Mouse (Mus musculus) embryonic facial prominence, embryonic 13.5 days (tissue): ENCODE data around the gene Fam166b. TPM values are rescaled to one million over a fixed set of nuclear protein-coding genes. Genes with fewer than 3 reads are reported as not detected.

Source experiments
- ATAC-seq: fragments of 200-750 bp; cut with Nextera tagmentation; 2 replicates; pipeline ENCODE4 v1.8.0; 2017; ENCODE audit warnings: low read depth; ENCODE audit not compliant: insufficient number of reproducible peaks, insufficient read depth, low FRiP score, low TSS enrichment
- H3K27ac ChIP-seq: fragments of 300-500 bp; sonication (generic); 2 replicates; pipeline ENCODE4 v1.5.1; 2015; ENCODE audit warnings: moderate library complexity, mild to moderate bottlenecking, inconsistent platforms
- H3K27me3 ChIP-seq: fragments of 300-500 bp; sonication (generic); 2 replicates; pipeline ENCODE4 v1.6.1; 2015; ENCODE audit warnings: mild to moderate bottlenecking, inconsistent platforms
- H3K36me3 ChIP-seq: fragments of 300-500 bp; sonication (generic); 2 replicates; pipeline ENCODE4 v1.6.1; 2015; ENCODE audit warnings: mild to moderate bottlenecking, inconsistent platforms
- H3K4me1 ChIP-seq: fragments of 300-500 bp; sonication (generic); 2 replicates; pipeline ENCODE4 v1.6.1; 2015; ENCODE audit warnings: inconsistent platforms
- H3K4me2 ChIP-seq: fragments of 300-500 bp; sonication (generic); 2 replicates; pipeline ENCODE4 v1.6.1; 2015; ENCODE audit warnings: moderate library complexity, mild to moderate bottlenecking, inconsistent platforms
- H3K4me3 ChIP-seq: fragments of 300-500 bp; sonication (generic); 2 replicates; pipeline ENCODE4 v1.5.1; 2015; ENCODE audit warnings: mild to moderate bottlenecking, inconsistent platforms
- H3K9ac ChIP-seq: fragments of 300-500 bp; sonication (generic); 2 replicates; pipeline ENCODE4 v1.6.1; 2015; ENCODE audit warnings: mild to moderate bottlenecking, inconsistent platforms
- H3K9me3 ChIP-seq: fragments of 300-500 bp; sonication (generic); 2 replicates; pipeline ENCODE4 v1.6.1; 2016; ENCODE audit warnings: inconsistent platforms
- WGBS: fragments of 180-500 bp; shearing (Covaris S2); methylation state at CpG from one replicate; pipeline ENCODE4 v1.1.7; 2015; ENCODE audit warnings: mixed read lengths; 5-methylcytosine and 5-hydroxymethylcytosine counted together
- polyA plus RNA-seq: library from polyadenylated mRNA; unstranded; fragments of >200 nt; fragmentation: Nextera tagmentation; extraction: Ambion mirVana; gene quantifications from 2 replicates; pipeline ENCODE4 v1.2.1, GENCODE M21; 2015

Gene Fam166b
- polyA plus RNA-seq, 1 experiment from 2014 or later: 0.20 TPM

DNA sequence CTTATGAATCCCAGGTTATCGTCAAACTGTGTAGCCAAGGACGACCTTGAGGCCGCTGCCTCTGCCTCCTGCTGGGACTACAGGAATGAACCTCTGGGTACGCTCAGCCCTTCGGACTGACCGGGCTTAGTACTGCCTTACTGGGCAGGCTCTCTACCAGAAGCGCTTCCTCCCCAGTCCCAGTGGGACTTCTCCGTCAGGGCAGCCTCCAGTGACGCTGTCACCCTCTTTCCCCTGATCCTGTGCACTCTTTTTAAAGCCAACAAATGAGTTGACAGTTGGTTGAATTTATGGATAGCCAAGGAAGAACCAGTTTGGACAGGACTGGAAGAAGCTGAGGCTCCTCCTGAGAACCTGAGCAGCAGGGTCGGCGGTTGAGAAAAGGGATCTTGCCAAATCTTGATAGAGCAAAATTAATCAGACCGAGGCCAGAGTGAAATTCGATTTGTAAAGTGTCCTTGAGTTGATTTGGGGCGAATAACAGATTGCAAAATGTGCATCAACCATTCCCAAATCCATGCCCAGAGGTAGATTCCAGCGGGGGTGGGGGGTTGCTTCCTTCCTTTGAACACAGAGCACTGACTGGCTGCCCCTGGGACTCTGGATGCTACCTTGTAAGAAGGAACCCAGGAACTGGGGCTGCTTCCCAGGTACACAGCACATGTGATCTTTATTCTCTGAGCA is 9.8 kb downstream of the Fam166b start:
- 60% methylated on average over 15 of the region's 15 CpGs for WGBS
- Histone ChIP-seq H3K27me3 (peaks cover 8% of the 10 kb centered on the region), H3K36me3 (peaks cover 71% of the 10 kb centered on the region), H3K27ac (no peak overlapping the region), H3K9me3 (no peaks in the 10 kb centered on the region), H3K4me1 (peaks cover 10% of the 10 kb centered on the region), H3K4me2 (no peak overlapping the region), H3K9ac (no peak overlapping the region), H3K4me3 (no peak overlapping the region)
- ATAC-seq: no peak

DNA sequence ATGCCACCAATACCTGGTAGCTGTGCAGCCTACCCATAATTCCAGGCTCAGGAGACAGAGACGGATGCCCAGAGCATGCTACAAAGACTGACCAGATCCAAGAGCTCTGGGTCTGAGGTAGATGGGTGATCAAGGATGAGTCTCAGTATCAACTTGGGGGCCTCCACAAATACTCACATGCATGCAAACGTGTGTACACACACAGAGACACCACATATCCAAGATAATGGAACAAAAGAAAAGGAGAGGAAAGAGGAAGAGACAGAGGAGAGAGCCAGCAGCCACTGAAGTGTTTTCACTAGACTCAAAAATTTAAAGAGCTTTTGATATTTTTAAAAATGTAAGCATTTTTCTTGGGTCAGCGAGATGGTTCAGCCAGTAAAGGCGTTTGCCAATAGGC is 10.5 kb downstream of the Fam166b start:
- peaks cover under 1% of the 10 kb centered on the region; the same call in 1 of the 2 replicates for H3K27me3 ChIP-seq
- H3K36me3 ChIP-seq: peaks cover 65% of the 10 kb centered on the region
- no peaks in the 10 kb centered on the region for H3K9me3 ChIP-seq
- no peak for ATAC-seq
- H3K9ac ChIP-seq: no peak overlapping the region
- H3K4me3 ChIP-seq: no peak overlapping the region
- H3K4me1 ChIP-seq: peaks cover 10% of the 10 kb centered on the region
- WGBS: 62% methylated on average over 4 of the region's 4 CpGs
- no peak overlapping the region for H3K4me2 ChIP-seq
- no peak overlapping the region for H3K27ac ChIP-seq

DNA sequence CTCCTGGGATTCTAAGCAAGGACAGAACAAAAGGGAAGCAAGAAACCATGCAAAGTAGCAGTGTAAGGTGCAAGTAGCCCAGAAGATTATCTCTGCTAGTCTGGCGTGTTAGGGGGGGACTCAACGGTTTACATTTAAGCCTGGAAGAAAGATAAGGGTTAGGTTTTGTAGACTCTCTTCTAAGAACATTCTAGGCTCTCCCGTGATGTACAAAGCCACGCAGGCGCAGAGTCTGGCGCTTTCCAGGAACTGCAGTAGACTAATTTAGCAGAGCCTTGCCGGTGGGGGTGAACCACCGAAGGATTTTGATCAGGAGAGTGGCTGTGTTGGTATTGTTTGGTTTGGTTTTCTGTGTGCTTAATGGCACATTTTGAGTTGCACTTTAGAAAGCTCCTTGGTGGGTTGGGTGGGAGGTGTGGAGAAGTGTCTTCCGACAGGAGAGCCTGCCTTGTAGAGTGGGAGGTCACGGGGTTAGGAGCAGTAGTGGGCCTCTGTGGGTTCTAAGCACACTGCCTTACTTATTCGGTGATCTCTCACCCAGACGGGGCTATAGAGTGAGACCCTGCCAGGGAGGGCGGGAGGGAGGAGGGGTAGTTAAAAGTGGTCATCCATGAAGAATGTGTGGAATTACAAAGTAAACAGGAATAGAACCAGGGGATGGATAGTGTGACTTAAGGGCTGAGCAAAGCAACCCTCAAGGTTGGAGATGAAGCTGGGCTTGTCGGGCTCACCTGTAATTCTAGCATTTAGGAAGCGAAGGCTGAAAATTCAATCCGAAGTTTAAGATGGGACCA is 11.5 kb downstream of the Fam166b start:
- H3K4me2 ChIP-seq: no peak overlapping the region
- no peak for ATAC-seq
- no peaks in the 10 kb centered on the region for H3K9me3 ChIP-seq
- H3K36me3 ChIP-seq: peaks cover 58% of the 10 kb centered on the region
- no peak overlapping the region for H3K4me3 ChIP-seq
- no peak overlapping the region for H3K9ac ChIP-seq
- H3K27me3 ChIP-seq: no peaks in the 10 kb centered on the region
- H3K4me1 ChIP-seq: peaks cover 10% of the 10 kb centered on the region
- WGBS: 82% methylated on average over 16 of the region's 16 CpGs
- no peak overlapping the region for H3K27ac ChIP-seq

DNA sequence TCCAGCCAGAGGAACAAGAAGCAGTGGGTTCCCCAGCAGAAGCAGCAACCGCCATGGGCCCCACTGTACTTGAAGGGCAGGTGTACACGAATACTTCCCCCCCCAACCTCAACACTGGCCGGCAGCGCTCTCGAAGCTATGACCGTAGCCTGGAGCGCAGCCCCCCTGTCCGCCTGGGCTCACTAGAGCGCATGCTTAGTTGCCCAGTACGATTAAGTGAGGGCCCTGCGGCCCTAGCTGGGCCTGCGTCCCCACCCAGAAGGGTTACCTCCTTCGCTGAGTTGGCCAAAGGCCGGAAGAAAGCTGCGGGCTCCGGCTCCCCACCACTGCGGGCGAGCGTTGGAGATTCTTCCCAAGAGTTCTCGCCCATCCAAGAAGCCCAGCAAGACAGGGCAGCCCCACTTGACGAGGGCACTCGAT is 12.9 kb downstream of the Fam166b start:
- no peak overlapping the region for H3K27ac ChIP-seq
- no peak overlapping the region for H3K4me2 ChIP-seq
- no peak overlapping the region for H3K9ac ChIP-seq
- WGBS: 93% methylated on average over 22 of the region's 22 CpGs
- H3K9me3 ChIP-seq: no peaks in the 10 kb centered on the region
- ATAC-seq: no peak
- H3K4me3 ChIP-seq: no peak overlapping the region
- H3K27me3 ChIP-seq: no peaks in the 10 kb centered on the region
- peaks cover 44% of the 10 kb centered on the region for H3K36me3 ChIP-seq
- peaks cover 10% of the 10 kb centered on the region for H3K4me1 ChIP-seq

DNA sequence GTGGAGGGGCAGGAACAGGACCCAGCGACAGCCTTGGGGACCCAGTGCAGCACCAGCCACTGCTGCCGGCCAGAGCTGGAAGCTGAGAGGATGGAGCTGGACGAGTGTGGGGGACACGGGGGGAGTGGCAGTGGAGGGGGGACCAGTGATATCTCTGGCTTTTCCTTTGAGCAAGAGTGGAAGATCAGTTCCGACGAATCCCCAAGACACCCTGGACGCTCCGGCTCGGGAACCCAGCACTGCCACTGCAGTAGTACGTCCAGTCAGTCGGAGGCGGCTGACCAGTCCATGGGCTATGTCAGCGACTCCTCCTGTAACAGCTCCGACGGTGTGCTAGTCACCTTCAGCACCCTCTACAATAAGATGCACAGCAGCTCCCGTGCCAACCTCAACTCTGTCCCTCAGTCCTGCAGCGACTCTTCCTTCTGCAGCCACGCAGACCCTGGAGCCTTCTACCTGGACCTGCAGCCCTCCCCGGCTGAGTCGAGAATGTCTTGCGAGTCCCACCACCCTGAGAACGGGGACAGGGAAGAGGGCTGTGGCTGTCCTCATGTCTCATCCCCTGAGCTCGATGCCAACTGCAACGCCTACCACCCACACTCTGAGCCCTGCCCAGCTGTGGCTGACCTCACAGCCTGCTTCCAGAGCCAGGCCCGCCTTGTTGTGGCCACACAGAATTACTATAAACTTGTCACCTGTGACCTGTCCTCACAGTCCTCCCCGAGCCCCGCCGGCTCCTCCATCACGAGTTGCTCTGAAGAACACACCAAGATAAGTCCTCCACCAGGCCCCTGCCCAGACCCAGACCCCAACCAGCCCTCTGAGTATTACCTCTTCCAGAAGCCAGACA is 13.5 kb downstream of the Fam166b start:
- WGBS: 93% methylated on average over 29 of the region's 29 CpGs
- ATAC-seq: no peak
- Histone ChIP-seq H3K36me3 (peaks cover 42% of the 10 kb centered on the region), H3K4me1 (peaks cover 10% of the 10 kb centered on the region), H3K4me2 (no peak overlapping the region), H3K9me3 (no peaks in the 10 kb centered on the region), H3K27ac (no peak overlapping the region), H3K27me3 (no peaks in the 10 kb centered on the region), H3K4me3 (no peak overlapping the region), H3K9ac (no peak overlapping the region)

GRCm38 (mm10) chr4:43414761-43415160 is 14.2 kb downstream of the Fam166b start:
- H3K4me3 ChIP-seq: no peak overlapping the region
- H3K36me3 ChIP-seq: peaks cover 42% of the 10 kb centered on the region
- H3K9ac ChIP-seq: no peak overlapping the region
- no peak for ATAC-seq
- no peak overlapping the region for H3K4me2 ChIP-seq
- no peaks in the 10 kb centered on the region for H3K27me3 ChIP-seq
- 88% methylated on average over 14 of the region's 14 CpGs for WGBS
- H3K27ac ChIP-seq: no peak overlapping the region
- peaks cover 5% of the 10 kb centered on the region; the same call in 1 of the 2 replicates for H3K4me1 ChIP-seq
- H3K9me3 ChIP-seq: no peaks in the 10 kb centered on the region

GRCm38 (mm10) chr4:43407071-43407920 is 21.6 kb downstream of the Fam166b start:
- H3K9ac ChIP-seq: peak overlapping the region; percentile 79
- H3K27ac ChIP-seq: peak overlapping the region; percentile 84
- H3K9me3 ChIP-seq: no peaks in the 10 kb centered on the region
- peak overlapping the region; percentile 74 for H3K4me2 ChIP-seq
- ATAC-seq: no peak
- peaks cover 34% of the 10 kb centered on the region for H3K4me1 ChIP-seq
- WGBS: 65% methylated on average over 12 of the region's 12 CpGs
- no peaks in the 10 kb centered on the region; the same call in 1 of the 2 replicates for H3K36me3 ChIP-seq
- H3K4me3 ChIP-seq: peak overlapping the region; percentile 59
- no peaks in the 10 kb centered on the region for H3K27me3 ChIP-seq

- under 1% methylated on average over 28 of the region's 28 CpGs for WGBS
- Histone ChIP-seq H3K4me1 (peaks cover 43% of the 10 kb centered on the region), H3K36me3 (no peaks in the 10 kb centered on the region; the same call in 1 of the 2 replicates), H3K9me3 (no peaks in the 10 kb centered on the region), H3K9ac (peak overlapping the region; percentile 79), H3K4me2 (peak overlapping the region; percentile 74), H3K4me3 (peak overlapping the region; percentile 59), H3K27ac (peak overlapping the region; percentile 84), H3K27me3 (no peaks in the 10 kb centered on the region)
- ATAC-seq: peak; percentile 90
Observed at GRCm38 (mm10) chr4:43406162-43406971, 22.6 kb downstream of the Fam166b start.

GRCm38 (mm10) chr4:43404697-43405096 is 24.2 kb downstream of the Fam166b start:
- no peak overlapping the region for H3K9ac ChIP-seq
- WGBS: 89% methylated on average over 10 of the region's 10 CpGs
- peaks cover 60% of the 10 kb centered on the region for H3K4me1 ChIP-seq

GRCm38 (mm10) chr4:43402212-43402611 is 26.7 kb downstream of the Fam166b start:
- H3K4me3 ChIP-seq: no peak overlapping the region
- H3K27ac ChIP-seq: no peak overlapping the region
- peaks cover 66% of the 10 kb centered on the region for H3K4me1 ChIP-seq
- H3K27me3 ChIP-seq: no peaks in the 10 kb centered on the region
- 73% methylated on average over 9 of the region's 9 CpGs for WGBS
- no peak overlapping the region for H3K9ac ChIP-seq
- ATAC-seq: no peak
- H3K9me3 ChIP-seq: no peaks in the 10 kb centered on the region
- H3K4me2 ChIP-seq: no peak overlapping the region
- H3K36me3 ChIP-seq: no peaks in the 10 kb centered on the region; the same call in 1 of the 2 replicates

More at GRCm38 (mm10) chr4:43404697-43405096, 24.2 kb downstream of the Fam166b start:
- Histone ChIP-seq H3K27me3 (no peaks in the 10 kb centered on the region), H3K9me3 (no peaks in the 10 kb centered on the region), H3K27ac (no peak overlapping the region; the same call in 1 of the 2 replicates), H3K36me3 (no peaks in the 10 kb centered on the region; the same call in 1 of the 2 replicates), H3K4me3 (no peak overlapping the region), H3K4me2 (no peak overlapping the region)
- ATAC-seq: no peak
